Mouse (Mus musculus): Measurements from ENCODE around the gene Bcl7a. TPM values are rescaled to one million over a fixed set of nuclear protein-coding genes. Genes with fewer than 3 reads are reported as not detected.

The Bcl7a gene
- polyA plus RNA-seq, 1 experiment from 2014 or later: 42.4 TPM

GRCm38 (mm10) chr5:123344963-123345852 is 1.6 kb downstream of the Bcl7a start:
- WGBS: under 1% methylated on average over 74 of the region's 87 CpGs
- Histone ChIP-seq H3K4me1 (ENCODE audit: control insufficient read depth, insufficient read depth, low read length) (peaks cover 28% of the 10 kb centered on the region), H3K4me2 (ENCODE audit: low read length) (peak overlapping the region; percentile 93), H3K27me3 (ENCODE audit: control insufficient read depth, insufficient read depth, low read length) (no peaks in the 10 kb centered on the region), H3K9me3 (ENCODE audit: control insufficient read depth, low read length) (no peaks in the 10 kb centered on the region), H3K4me3 (replicated peaks; ENCODE audit: low read depth, low read length) (peak overlapping the region; percentile 85), H3K27ac (replicated peaks; ENCODE audit: low read depth, low read length) (peak overlapping the region; percentile 98), H3K36me3 (ENCODE audit: control insufficient read depth, insufficient read depth, low read length) (0 out of 2 replicates have a peak, but pooled peaks cover 3% of the 10 kb centered on the region), H3K9ac (replicated peaks; ENCODE audit: low read length) (peak overlapping the region; percentile 95)
- DNase-seq (peak; percentile 80), ATAC-seq (ENCODE audit: low FRiP score, low TSS enrichment) (peak; percentile 43)

- peak overlapping the region; percentile 85 for H3K4me3 ChIP-seq (replicated peaks; ENCODE audit: low read depth, low read length)
- H3K4me2 ChIP-seq (ENCODE audit: low read length): peak overlapping the region; percentile 93
- under 1% methylated on average over 22 of the region's 22 CpGs for whole genome bisulfite sequencing
- H3K9ac ChIP-seq (replicated peaks; ENCODE audit: low read length): peak overlapping the region; percentile 95
- peak overlapping the region; percentile 98 for H3K27ac ChIP-seq (replicated peaks; ENCODE audit: low read depth, low read length)
- H3K27me3 ChIP-seq (ENCODE audit: control insufficient read depth, insufficient read depth, low read length): no peaks in the 10 kb centered on the region
- DNase-seq: peak; percentile 80
- 0 out of 2 replicates have a peak, but pooled peaks cover 3% of the 10 kb centered on the region for H3K36me3 ChIP-seq (ENCODE audit: control insufficient read depth, insufficient read depth, low read length)
- ATAC-seq (ENCODE audit: low FRiP score, low TSS enrichment): peak; percentile 65
- no peaks in the 10 kb centered on the region for H3K9me3 ChIP-seq (ENCODE audit: control insufficient read depth, low read length)
- peaks cover 28% of the 10 kb centered on the region for H3K4me1 ChIP-seq (ENCODE audit: control insufficient read depth, insufficient read depth, low read length)
Observed at GRCm38 (mm10) chr5:123345853-123346654, 2.4 kb downstream of the Bcl7a start.

- Histone ChIP-seq H3K27ac (replicated peaks; ENCODE audit: low read depth, low read length) (peak overlapping the region; percentile 98), H3K36me3 (ENCODE audit: control insufficient read depth, insufficient read depth, low read length) (peaks cover 3% of the 10 kb centered on the region; the same call in 1 of the 2 replicates), H3K4me1 (ENCODE audit: control insufficient read depth, insufficient read depth, low read length) (peaks cover 28% of the 10 kb centered on the region), H3K4me2 (ENCODE audit: low read length) (peak overlapping the region; percentile 93), H3K4me3 (replicated peaks; ENCODE audit: low read depth, low read length) (peak overlapping the region; percentile 85), H3K27me3 (ENCODE audit: control insufficient read depth, insufficient read depth, low read length) (no peaks in the 10 kb centered on the region), H3K9ac (replicated peaks; ENCODE audit: low read length) (peak overlapping the region; percentile 95), H3K9me3 (ENCODE audit: control insufficient read depth, low read length) (no peaks in the 10 kb centered on the region)
- no peak for ATAC-seq (ENCODE audit: low FRiP score, low TSS enrichment)
- DNase-seq: no peak
- 56% methylated on average over 7 of the region's 7 CpGs for WGBS
Observed at GRCm38 (mm10) chr5:123346701-123347270, 3.2 kb downstream of the Bcl7a start.

GRCm38 (mm10) chr5:123347985-123348384 is 4.4 kb downstream of the Bcl7a start:
- Histone ChIP-seq H3K27me3 (ENCODE audit: control insufficient read depth, insufficient read depth, low read length) (no peaks in the 10 kb centered on the region), H3K4me3 (replicated peaks; ENCODE audit: low read depth, low read length) (no peak overlapping the region), H3K9ac (replicated peaks; ENCODE audit: low read length) (no peak overlapping the region), H3K36me3 (ENCODE audit: control insufficient read depth, insufficient read depth, low read length) (peaks cover 13% of the 10 kb centered on the region; the same call in 1 of the 2 replicates), H3K4me1 (ENCODE audit: control insufficient read depth, insufficient read depth, low read length) (peaks cover 28% of the 10 kb centered on the region), H3K27ac (replicated peaks; ENCODE audit: low read depth, low read length) (no peak overlapping the region), H3K9me3 (ENCODE audit: control insufficient read depth, low read length) (no peaks in the 10 kb centered on the region), H3K4me2 (ENCODE audit: low read length) (no peak overlapping the region)
- whole genome bisulfite sequencing: 80% methylated on average over 2 of the region's 2 CpGs
- DNase-seq (no peak), ATAC-seq (ENCODE audit: low FRiP score, low TSS enrichment) (no peak)

GRCm38 (mm10) chr5:123350386-123350785 is 6.8 kb downstream of the Bcl7a start:
- Histone ChIP-seq H3K9me3 (ENCODE audit: control insufficient read depth, low read length) (no peaks in the 10 kb centered on the region), H3K4me1 (ENCODE audit: control insufficient read depth, insufficient read depth, low read length) (peaks cover 27% of the 10 kb centered on the region), H3K36me3 (ENCODE audit: control insufficient read depth, insufficient read depth, low read length) (peaks cover 25% of the 10 kb centered on the region), H3K4me2 (ENCODE audit: low read length) (no peak overlapping the region), H3K27me3 (ENCODE audit: control insufficient read depth, insufficient read depth, low read length) (no peaks in the 10 kb centered on the region), H3K4me3 (replicated peaks; ENCODE audit: low read depth, low read length) (no peak overlapping the region), H3K27ac (replicated peaks; ENCODE audit: low read depth, low read length) (no peak overlapping the region), H3K9ac (replicated peaks; ENCODE audit: low read length) (no peak overlapping the region)
- DNase-seq (no peak), ATAC-seq (ENCODE audit: low FRiP score, low TSS enrichment) (no peak)
- 73% methylated on average over 10 of the region's 10 CpGs for WGBS

GRCm38 (mm10) chr5:123355918-123356317 is 12.3 kb downstream of the Bcl7a start:
- Histone ChIP-seq H3K4me3 (replicated peaks; ENCODE audit: low read depth, low read length) (no peak overlapping the region), H3K27ac (replicated peaks; ENCODE audit: low read depth, low read length) (no peak overlapping the region), H3K36me3 (ENCODE audit: control insufficient read depth, insufficient read depth, low read length) (peaks cover 77% of the 10 kb centered on the region), H3K9me3 (ENCODE audit: control insufficient read depth, low read length) (no peaks in the 10 kb centered on the region), H3K4me2 (ENCODE audit: low read length) (no peak overlapping the region), H3K9ac (replicated peaks; ENCODE audit: low read length) (no peak overlapping the region), H3K27me3 (ENCODE audit: control insufficient read depth, insufficient read depth, low read length) (no peaks in the 10 kb centered on the region), H3K4me1 (ENCODE audit: control insufficient read depth, insufficient read depth, low read length) (0 out of 2 replicates have a peak, but pooled peaks cover 4% of the 10 kb centered on the region)
- DNase-seq (no peak), ATAC-seq (ENCODE audit: low FRiP score, low TSS enrichment) (no peak)
- 88% methylated on average over 11 of the region's 11 CpGs for WGBS

GRCm38 (mm10) chr5:123357253-123357652 is 13.6 kb downstream of the Bcl7a start:
- Histone ChIP-seq H3K9ac (replicated peaks; ENCODE audit: low read length) (no peak overlapping the region), H3K4me2 (ENCODE audit: low read length) (no peak overlapping the region), H3K36me3 (ENCODE audit: control insufficient read depth, insufficient read depth, low read length) (peaks cover 85% of the 10 kb centered on the region), H3K4me1 (ENCODE audit: control insufficient read depth, insufficient read depth, low read length) (0 out of 2 replicates have a peak, but pooled peaks cover 4% of the 10 kb centered on the region), H3K4me3 (replicated peaks; ENCODE audit: low read depth, low read length) (no peak overlapping the region), H3K27ac (replicated peaks; ENCODE audit: low read depth, low read length) (no peak overlapping the region), H3K27me3 (ENCODE audit: control insufficient read depth, insufficient read depth, low read length) (no peaks in the 10 kb centered on the region), H3K9me3 (ENCODE audit: control insufficient read depth, low read length) (no peaks in the 10 kb centered on the region)
- 91% methylated on average over 4 of the region's 4 CpGs for WGBS
- DNase-seq: no peak
- ATAC-seq (ENCODE audit: low FRiP score, low TSS enrichment): no peak

GRCm38 (mm10) chr5:123359431-123359830 is 15.8 kb downstream of the Bcl7a start:
- H3K36me3 ChIP-seq (ENCODE audit: control insufficient read depth, insufficient read depth, low read length): peaks cover 98% of the 10 kb centered on the region
- no peaks in the 10 kb centered on the region for H3K9me3 ChIP-seq (ENCODE audit: control insufficient read depth, low read length)
- H3K4me1 ChIP-seq (ENCODE audit: control insufficient read depth, insufficient read depth, low read length): no peaks in the 10 kb centered on the region
- no peak overlapping the region for H3K4me2 ChIP-seq (ENCODE audit: low read length)
- no peaks in the 10 kb centered on the region for H3K27me3 ChIP-seq (ENCODE audit: control insufficient read depth, insufficient read depth, low read length)
- no peak overlapping the region for H3K4me3 ChIP-seq (replicated peaks; ENCODE audit: low read depth, low read length)
- DNase-seq (no peak), ATAC-seq (ENCODE audit: low FRiP score, low TSS enrichment) (no peak)
- WGBS: 88% methylated on average over 6 of the region's 6 CpGs
- H3K9ac ChIP-seq (replicated peaks; ENCODE audit: low read length): no peak overlapping the region
- no peak overlapping the region for H3K27ac ChIP-seq (replicated peaks; ENCODE audit: low read depth, low read length)
